Comparison of ENCODE assay signal across 8 mouse cellular contexts in the genomic region with DNA sequence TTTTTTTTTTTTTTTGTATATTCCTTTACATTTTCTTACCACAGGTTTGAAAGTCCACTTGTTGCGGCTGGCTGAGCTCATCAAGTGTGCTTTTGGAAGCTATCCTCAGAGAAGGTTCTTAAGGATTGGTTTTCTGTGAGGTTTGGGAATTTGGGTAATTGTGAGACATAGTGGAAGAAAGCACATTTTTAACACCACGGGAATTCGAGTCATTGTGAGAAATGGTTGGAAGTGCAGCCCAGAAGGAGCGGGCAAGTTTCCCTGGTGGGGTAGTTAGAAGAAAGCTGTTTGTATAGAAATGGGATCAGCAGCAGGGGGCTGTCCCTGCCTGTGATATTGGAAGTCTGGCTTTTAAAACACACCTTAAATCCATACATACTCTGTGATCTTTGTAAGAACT. TPM values are rescaled to one million over a fixed set of nuclear protein-coding genes. Genes with fewer than 3 reads are reported as not detected.
DNase-seq lines count a peak whose midpoint lies in the region; ATAC-seq and TF ChIP-seq lines count a peak whose summit lies in the region.

No protein-coding gene starts in this region.

- no peaks in the 10 kb centered on the region for H3K9me3 ChIP-seq in CH12.LX (replicated peaks; ENCODE audit: low read length)
- H3K9me3 ChIP-seq in forebrain, embryonic 12.5 days: no peaks in the 10 kb centered on the region
- no peaks in the 10 kb centered on the region for H3K9me3 ChIP-seq in liver, embryonic 12.5 days (replicated peaks)

- TF ChIP-seq CTCF in gastrocnemius, adult 2 months (IDR thresholded peaks at IDR 0.05): no peak
- TF ChIP-seq CTCF in CH12.LX (conservative IDR thresholded peaks at IDR 0.05 in 1 of 2, IDR thresholded peaks at IDR 0.05 in 1 of 2; ENCODE audit: low read depth in 2 of 2, low read length in 2 of 2): no peak
- no peak for TF ChIP-seq CTCF in lung, adult 2 months (IDR thresholded peaks at IDR 0.05; ENCODE audit: insufficient read depth, low read length)

- no peak for ATAC-seq in forebrain, embryonic 12.5 days (ENCODE audit: low FRiP score)
- no peak for ATAC-seq in liver, embryonic 12.5 days

- WGBS in forebrain, embryonic 12.5 days: 10% methylated on average over 4 of the region's 4 CpGs
- 12% methylated on average over 4 of the region's 4 CpGs for WGBS in liver, embryonic 12.5 days (ENCODE audit: insufficient replicate concordance)
- WGBS in lung, adult 2 months: 14% methylated on average over 4 of the region's 4 CpGs

- H3K4me1 ChIP-seq in CH12.LX (ENCODE audit: control insufficient read depth in 1 of 2, insufficient read depth in 2 of 2): peaks cover 7 to 38% of the 10 kb centered on the region in 2 experiments; a peak in 3 of 4 replicates
- H3K4me1 ChIP-seq in forebrain, embryonic 12.5 days: peaks cover 37% of the 10 kb centered on the region
- peaks cover 54% of the 10 kb centered on the region for H3K4me1 ChIP-seq in liver, embryonic 12.5 days
- peaks cover 13% of the 10 kb centered on the region; the same call in 1 of the 2 replicates for H3K4me1 ChIP-seq in lung, adult 2 months (ENCODE audit: control insufficient read depth, insufficient read depth, low read length)

- peak overlapping the region; percentile 82 for H3K9ac ChIP-seq in CH12.LX (ENCODE audit: insufficient read depth, low read depth)
- H3K9ac ChIP-seq in forebrain, embryonic 12.5 days: peak overlapping the region; percentile 89
- peak overlapping the region; percentile 79 for H3K9ac ChIP-seq in liver, embryonic 12.5 days

- H3K79me2 ChIP-seq in CH12.LX (replicated peaks; ENCODE audit: control insufficient read depth, extremely low read depth, insufficient read depth, poor library complexity, severe bottlenecking): peaks cover 48% of the 10 kb centered on the region

- no peaks in the 10 kb centered on the region for H3K27me3 ChIP-seq in CH12.LX (replicated peaks)
- H3K27me3 ChIP-seq in forebrain, embryonic 12.5 days: no peaks in the 10 kb centered on the region
- H3K27me3 ChIP-seq in liver, embryonic 12.5 days (replicated peaks): no peaks in the 10 kb centered on the region

- H3K27ac ChIP-seq in gastrocnemius, adult 2 months: peak overlapping the region; percentile 89
- H3K27ac ChIP-seq in CH12.LX (ENCODE audit: insufficient read depth, low read depth): no peak overlapping the region
- H3K27ac ChIP-seq in forebrain, embryonic 12.5 days: no peak overlapping the region
- H3K27ac ChIP-seq in liver, embryonic 12.5 days: no peak overlapping the region

- DNase-seq in gastrocnemius, adult 2 months: no peak
- no peak for DNase-seq in gastrocnemius, adult 18-20 months (ENCODE audit: low spot score)
- peak; percentile 17 for DNase-seq in CH12.LX (ENCODE audit: extremely low read depth)
- DNase-seq in spleen, adult 18-20 months: no peak
- no peak for DNase-seq in lung, adult 2 months
- no peak for DNase-seq in right cerebral cortex, postnatal 4 days

- no peak for TF ChIP-seq EP300 in CH12.LX (IDR thresholded peaks at IDR 0.05; ENCODE audit: low read length)

- H3K4me3 ChIP-seq in gastrocnemius, adult 2 months: peak overlapping the region; percentile 81
- H3K4me3 ChIP-seq in CH12.LX (replicated peaks in 1 of 3; ENCODE audit: low read depth in 2 of 3, low read length in 2 of 3, poor library complexity in 1 of 3): peak overlapping the region; percentile 72 to 92 (median 81)
- peak overlapping the region; percentile 77 for H3K4me3 ChIP-seq in forebrain, embryonic 12.5 days (replicated peaks)
- H3K4me3 ChIP-seq in liver, embryonic 12.5 days: peak overlapping the region; percentile 86
- H3K4me3 ChIP-seq in lung, adult 2 months (replicated peaks; ENCODE audit: extremely low read depth, low read depth, low read length): no peak overlapping the region

- in situ Hi-C loops in CH12.LX (cut with MboI; ENCODE audit: low pct_ligation_motif_present, low pct_unique_long_range_greater_than_20kb, low sequenced_read_pairs): no loop called here

- peaks cover 21 to 31% of the 10 kb centered on the region in 2 experiments for H3K36me3 ChIP-seq in CH12.LX (replicated peaks in 1 of 2; ENCODE audit: control insufficient read depth in 1 of 2, insufficient read depth in 1 of 2, low read length in 1 of 2)
- peaks cover 4% of the 10 kb centered on the region; the same call in 1 of the 2 replicates for H3K36me3 ChIP-seq in forebrain, embryonic 12.5 days (replicated peaks)
- peaks cover 23% of the 10 kb centered on the region for H3K36me3 ChIP-seq in liver, embryonic 12.5 days

- TF ChIP-seq POLR2A in CH12.LX (IDR thresholded peaks at IDR 0.05; ENCODE audit: low read depth, low read length): no peak
- no peak for TF ChIP-seq POLR2A in lung, adult 2 months (IDR thresholded peaks at IDR 0.05; ENCODE audit: borderline replicate concordance, extremely low read depth, low read depth, low read length)

- TF ChIP-seq RAD21 in CH12.LX (IDR thresholded peaks at IDR 0.05; ENCODE audit: low read depth, low read length): no peak

- intact Hi-C loops in gastrocnemius, adult 2 months (cut with DNase I): loop anchor here (1.0 kb wide), 1 partner anchor 28 kb away; a partner anchor contains a TSS

- peak overlapping the region; percentile 57 for H3K4me2 ChIP-seq in CH12.LX (ENCODE audit: insufficient read depth, low read depth, poor library complexity, severe bottlenecking)
- peak overlapping the region; percentile 68 for H3K4me2 ChIP-seq in forebrain, embryonic 12.5 days
- H3K4me2 ChIP-seq in liver, embryonic 12.5 days: peak overlapping the region; percentile 75

- dilution Hi-C loops in CH12.LX (cut with MboI; ENCODE audit: extremely low pct_ligation_motif_present, extremely low pct_unique_long_range_greater_than_20kb, low sequenced_read_pairs): no loop called here

TF ChIP-seq in CH12.LX, 34 proteins besides CTCF, POLR2A, EP300 and RAD21:
- TF ChIP-seq MAX (IDR thresholded peaks at IDR 0.05; ENCODE audit: low read length): no peak
- no peak for TF ChIP-seq ZC3H11A (IDR thresholded peaks at IDR 0.05; ENCODE audit: low read depth, low read length)
- no peak for TF ChIP-seq UBTF (IDR thresholded peaks at IDR 0.05; ENCODE audit: low read depth, low read length)
- TF ChIP-seq BHLHE40 (IDR thresholded peaks at IDR 0.05; ENCODE audit: low read depth, low read length): no peak
- TF ChIP-seq MXI1 (IDR thresholded peaks at IDR 0.05; ENCODE audit: low read depth, low read length): no peak
- 0 out of 2 replicates have a peak, but pooled peaks have one; percentile 4 for TF ChIP-seq KAT2A (IDR thresholded peaks at IDR 0.05; ENCODE audit: insufficient replicate concordance, low read length)

RNA-seq across cellular contexts. Expression of a gene that starts 0.9 kb away (rescaled TPM):
- 10 to 100 TPM; 10.3 to 10.5 TPM for total RNA-seq in gastrocnemius, adult 2 months (2021)
- total RNA-seq in gastrocnemius, adult 18-20 months (2021): 10 to 100 TPM; 10.7 TPM
- 12.1 and 16.9 TPM in 2 replicates for total RNA-seq in CH12.LX (2012; rRNA removed)
- 38.6 and 43.8 TPM in 2 replicates for total RNA-seq in CH12.LX (2014; rRNA removed)
- polyA plus RNA-seq in CH12.LX (2012; ENCODE audit: insufficient read length, low read depth): 28.4 and 30.0 TPM in 2 replicates
- polyA plus RNA-seq in forebrain, embryonic 12.5 days (2016; fragmentation: Nextera tagmentation; extraction: Ambion mirVana): 11.9 and 14.7 TPM in 2 replicates
- 9.0 and 9.4 TPM in 2 replicates for polyA plus RNA-seq in liver, embryonic 12.5 days (2016; fragmentation: Nextera tagmentation; extraction: Ambion mirVana)
- polyA plus RNA-seq in lung, adult 2 months (2012; rRNA removed): 17.3 and 23.0 TPM in 2 replicates

RNA-seq across cellular contexts. Expression of a gene that starts 3.0 kb away (rescaled TPM):
- total RNA-seq in gastrocnemius, adult 2 months (2021): 1 to 10 TPM; 5.8 to 8.5 TPM
- total RNA-seq in gastrocnemius, adult 18-20 months (2021): 1 to 10 TPM; 4.7 to 6.7 TPM
- total RNA-seq in CH12.LX (2012; rRNA removed): 1.3 and 1.5 TPM in 2 replicates
- 1.7 and 2.4 TPM in 2 replicates for total RNA-seq in CH12.LX (2014; rRNA removed)
- polyA plus RNA-seq in CH12.LX (2012; ENCODE audit: insufficient read length, low read depth): 1.5 and 1.9 TPM in 2 replicates
- polyA plus RNA-seq in forebrain, embryonic 12.5 days (2016; fragmentation: Nextera tagmentation; extraction: Ambion mirVana): 13.0 and 16.9 TPM in 2 replicates
- polyA plus RNA-seq in liver, embryonic 12.5 days (2016; fragmentation: Nextera tagmentation; extraction: Ambion mirVana): 7.6 and 8.1 TPM in 2 replicates
- polyA plus RNA-seq in lung, adult 2 months (2012; rRNA removed): 4.2 and 8.4 TPM in 2 replicates

RNA-seq across cellular contexts. Expression of a gene that starts 27.7 kb away (rescaled TPM):
- total RNA-seq in gastrocnemius, adult 2 months (2021): not detected
- not detected for total RNA-seq in gastrocnemius, adult 18-20 months (2021)
- total RNA-seq in CH12.LX (2012; rRNA removed) (not detected in 2 replicates), CH12.LX (2014; rRNA removed) (not detected in 2 replicates)
- polyA plus RNA-seq in CH12.LX (2012; ENCODE audit: insufficient read length, low read depth): not detected in 2 replicates
- polyA plus RNA-seq in forebrain, embryonic 12.5 days (2016; fragmentation: Nextera tagmentation; extraction: Ambion mirVana): 0.91 and 1.3 TPM in 2 replicates
- polyA plus RNA-seq in liver, embryonic 12.5 days (2016; fragmentation: Nextera tagmentation; extraction: Ambion mirVana): not detected in 2 replicates
- polyA plus RNA-seq in lung, adult 2 months (2012; rRNA removed): not detected in 2 replicates

RNA-seq across cellular contexts. Expression of a gene that starts 28.1 kb away (rescaled TPM):
- 1 to 10 TPM; 2.7 to 3.3 TPM for total RNA-seq in gastrocnemius, adult 2 months (2021)
- 1 to 10 TPM; 3.0 TPM for total RNA-seq in gastrocnemius, adult 18-20 months (2021)
- total RNA-seq in CH12.LX (2012; rRNA removed) (5.6 and 8.4 TPM in 2 replicates), CH12.LX (2014; rRNA removed) (13.5 and 13.7 TPM in 2 replicates)
- 6.8 and 7.0 TPM in 2 replicates for polyA plus RNA-seq in CH12.LX (2012; ENCODE audit: insufficient read length, low read depth)
- 92.2 and 93.9 TPM in 2 replicates for polyA plus RNA-seq in forebrain, embryonic 12.5 days (2016; fragmentation: Nextera tagmentation; extraction: Ambion mirVana)
- 12.7 and 13.1 TPM in 2 replicates for polyA plus RNA-seq in liver, embryonic 12.5 days (2016; fragmentation: Nextera tagmentation; extraction: Ambion mirVana)
- polyA plus RNA-seq in lung, adult 2 months (2012; rRNA removed): 11.2 and 11.6 TPM in 2 replicates
